Mouse (Mus musculus) heart, postnatal 25 days (tissue): ENCODE data around the gene Ltc4s. TPM values are rescaled to one million over a fixed set of nuclear protein-coding genes. Genes with fewer than 3 reads are reported as not detected.

Source experiments
- DNase-seq: peaks from one replicate; pipeline ENCODE4 v3.0.0; 2022; ENCODE audit warnings: low spot score
- intact Hi-C: fragments of 180-260 bp; cut with DNase I; formaldehyde crosslinking; loops from one replicate; pipeline ENCODE4 v1.15.1; 2025
- total RNA-seq, 2 experiments: library from RNA; stranded (reverse); gene quantifications; 2 replicates each; pipeline ENCODE4 v1.2.3; 2021

Ltc4s gene
- total RNA-seq, 2 experiments from 2014 or later = 4.8 to 7.8 TPM

DNA sequence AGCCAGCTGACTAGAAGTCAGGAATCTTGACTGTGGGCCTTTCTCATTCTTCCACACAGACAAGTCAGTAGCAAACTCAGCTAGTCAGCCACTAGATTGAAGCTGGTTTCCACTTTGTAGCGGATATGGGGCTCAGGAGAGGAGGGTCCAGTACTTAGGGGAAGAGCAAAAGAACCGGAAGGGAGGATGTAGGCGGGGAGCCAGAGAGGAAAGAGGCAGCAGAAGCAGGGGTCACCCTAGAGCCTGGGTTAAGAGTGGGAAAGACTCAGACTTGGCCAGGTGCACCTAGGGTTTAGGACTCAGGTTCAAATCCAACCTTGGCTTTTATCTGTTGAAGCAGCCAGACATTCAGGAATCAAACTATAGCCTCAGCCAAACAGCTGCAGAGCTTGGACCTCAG, 11.2 kb downstream of the Ltc4s start:
- no peak for DNase-seq
- intact Hi-C loops = loop anchor here (5.0 kb wide), 3 partner anchors 35 to 200 kb away; partner anchors contain the start of genes Rnf130 and Tbc1d9b

GRCm38 (mm10) chr11:50226406-50226805, 12.0 kb downstream of the Ltc4s start:
- intact Hi-C loops = loop anchor here (5.0 kb wide), 3 partner anchors 36 to 199 kb away; partner anchors contain the start of genes Rnf130 and Tbc1d9b
- no peak for DNase-seq

DNA sequence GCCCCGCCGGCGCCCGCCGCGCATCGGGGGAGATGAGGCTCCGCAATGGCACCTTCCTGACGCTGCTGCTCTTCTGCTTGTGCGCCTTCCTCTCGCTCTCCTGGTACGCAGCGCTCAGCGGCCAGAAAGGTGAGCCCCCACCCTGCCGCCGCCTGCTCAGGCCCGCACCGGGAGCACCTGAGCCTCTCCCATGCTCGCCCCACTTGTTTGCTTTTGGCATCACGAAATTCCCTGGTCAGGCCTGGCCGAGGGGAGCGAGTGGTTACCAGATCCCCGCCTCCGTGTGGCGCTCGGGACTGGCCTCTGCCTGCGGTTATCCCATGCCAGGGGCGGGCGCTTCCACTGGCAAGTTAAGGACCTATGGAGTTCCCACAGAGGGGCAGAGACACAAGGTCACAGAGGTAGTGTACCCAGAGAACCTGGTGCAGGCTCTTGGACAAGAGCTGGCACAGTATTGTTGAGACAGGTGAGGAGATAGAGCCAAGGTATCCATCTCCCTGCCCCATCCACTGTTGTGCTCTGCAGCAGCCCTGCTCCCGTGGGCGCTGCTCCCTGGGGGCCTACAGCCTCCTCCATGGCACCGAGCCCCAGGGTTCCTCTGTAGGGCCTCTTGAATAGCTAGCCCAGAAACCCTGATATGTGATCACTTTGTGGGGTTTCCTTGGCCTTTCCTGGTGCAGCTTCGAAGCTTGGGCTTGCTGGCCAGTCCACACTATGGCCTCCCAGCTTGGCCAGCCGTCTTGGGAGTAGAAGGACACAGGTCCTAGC, 12.6 kb downstream of the Ltc4s start:
- intact Hi-C loops = loop anchor here (1.0 to 5.0 kb wide), 5 partner anchors 12 to 198 kb away; partner anchors contain the start of genes Mrnip, Rnf130 and Tbc1d9b
- no peak for DNase-seq

GRCm38 (mm10) chr11:50224671-50225530, 13.5 kb downstream of the Ltc4s start:
- intact Hi-C loops = loop anchor here (1.0 to 5.0 kb wide), 5 partner anchors 12 to 198 kb away; partner anchors contain the start of genes Mrnip, Rnf130 and Tbc1d9b
- DNase-seq = peak; percentile 82

DNA sequence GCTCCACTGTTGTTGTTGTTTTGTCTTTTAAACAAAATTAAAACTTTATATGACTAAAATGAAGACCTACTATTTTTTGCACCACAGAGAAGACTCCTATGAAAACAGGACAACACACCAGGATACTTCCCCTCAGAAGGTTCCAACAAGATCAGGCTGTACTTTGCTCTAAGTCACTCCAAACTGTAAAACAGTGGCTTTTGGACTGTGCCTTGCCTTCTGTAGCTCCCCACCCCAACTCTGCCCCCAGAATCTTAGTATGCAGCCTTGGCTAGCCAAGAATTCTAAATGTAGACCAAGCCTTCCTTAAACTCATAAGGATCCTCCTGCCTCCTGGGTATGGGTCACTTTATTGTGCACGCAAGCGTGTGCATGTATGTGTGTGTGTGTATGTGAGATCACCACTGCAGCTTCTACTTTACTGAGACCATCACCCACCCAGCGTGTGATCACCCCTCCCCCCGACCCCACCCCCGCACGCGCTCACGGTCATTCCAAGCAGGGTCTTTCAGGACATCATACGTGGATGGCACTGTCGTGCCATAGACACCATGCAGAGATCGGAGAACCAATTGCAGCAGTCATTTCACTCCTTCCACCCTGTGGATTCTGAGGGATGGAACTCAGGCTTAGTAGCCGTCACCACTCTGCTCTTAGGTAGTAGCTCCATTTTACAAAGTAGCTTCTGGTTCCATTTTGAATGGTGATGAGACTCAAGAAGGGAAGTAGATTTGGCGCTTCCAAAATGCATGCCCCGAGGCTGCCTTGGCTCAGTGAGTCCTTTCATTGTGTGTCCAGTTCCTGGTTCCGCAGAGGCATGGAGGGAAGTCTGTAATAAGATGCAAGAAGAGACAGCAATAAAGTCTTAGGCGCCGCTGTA, 14.4 kb downstream of the Ltc4s start:
- no peak for DNase-seq
- intact Hi-C loops = loop anchor here (2.0 kb wide), 1 partner anchor 49 kb away; the partner anchor contains the start of gene Mrnip

- intact Hi-C loops = no loop called here
- DNase-seq = no peak
These were observed 15.7 kb downstream of the Ltc4s start for GRCm38 (mm10) chr11:50222559-50223276.

GRCm38 (mm10) chr11:50219833-50220232, 18.6 kb downstream of the Ltc4s start:
- no peak for DNase-seq
- intact Hi-C loops = no loop called here

- intact Hi-C loops = no loop called here
- no peak for DNase-seq
These were observed 20.6 kb downstream of the Ltc4s start for GRCm38 (mm10) chr11:50217811-50218210.

GRCm38 (mm10) chr11:50216724-50217366, 21.6 kb downstream of the Ltc4s start:
- DNase-seq = no peak
- intact Hi-C loops = no loop called here

- no peak for DNase-seq
- intact Hi-C loops = no loop called here
These were observed 22.8 kb downstream of the Ltc4s start for GRCm38 (mm10) chr11:50215633-50216032.

DNA sequence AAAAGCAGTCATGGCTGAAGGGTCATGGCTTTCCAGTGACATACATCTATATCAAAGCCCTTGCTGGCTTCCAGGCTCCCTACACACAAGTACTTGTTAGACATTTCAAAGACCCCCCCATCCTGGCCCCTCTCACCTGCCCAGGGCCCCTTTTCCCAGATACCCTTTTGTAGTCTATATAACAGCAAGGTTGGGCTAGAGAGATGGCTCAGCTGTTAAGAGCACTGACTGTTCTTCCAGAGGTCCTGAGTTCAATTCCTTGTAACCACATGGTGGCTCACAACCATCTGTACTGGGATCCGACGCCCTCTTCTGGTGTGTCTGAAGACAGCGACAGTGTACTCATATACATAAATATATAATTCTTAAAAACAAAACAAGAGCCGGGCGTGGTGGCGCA, 23.8 kb downstream of the Ltc4s start:
- intact Hi-C loops = no loop called here

DNA sequence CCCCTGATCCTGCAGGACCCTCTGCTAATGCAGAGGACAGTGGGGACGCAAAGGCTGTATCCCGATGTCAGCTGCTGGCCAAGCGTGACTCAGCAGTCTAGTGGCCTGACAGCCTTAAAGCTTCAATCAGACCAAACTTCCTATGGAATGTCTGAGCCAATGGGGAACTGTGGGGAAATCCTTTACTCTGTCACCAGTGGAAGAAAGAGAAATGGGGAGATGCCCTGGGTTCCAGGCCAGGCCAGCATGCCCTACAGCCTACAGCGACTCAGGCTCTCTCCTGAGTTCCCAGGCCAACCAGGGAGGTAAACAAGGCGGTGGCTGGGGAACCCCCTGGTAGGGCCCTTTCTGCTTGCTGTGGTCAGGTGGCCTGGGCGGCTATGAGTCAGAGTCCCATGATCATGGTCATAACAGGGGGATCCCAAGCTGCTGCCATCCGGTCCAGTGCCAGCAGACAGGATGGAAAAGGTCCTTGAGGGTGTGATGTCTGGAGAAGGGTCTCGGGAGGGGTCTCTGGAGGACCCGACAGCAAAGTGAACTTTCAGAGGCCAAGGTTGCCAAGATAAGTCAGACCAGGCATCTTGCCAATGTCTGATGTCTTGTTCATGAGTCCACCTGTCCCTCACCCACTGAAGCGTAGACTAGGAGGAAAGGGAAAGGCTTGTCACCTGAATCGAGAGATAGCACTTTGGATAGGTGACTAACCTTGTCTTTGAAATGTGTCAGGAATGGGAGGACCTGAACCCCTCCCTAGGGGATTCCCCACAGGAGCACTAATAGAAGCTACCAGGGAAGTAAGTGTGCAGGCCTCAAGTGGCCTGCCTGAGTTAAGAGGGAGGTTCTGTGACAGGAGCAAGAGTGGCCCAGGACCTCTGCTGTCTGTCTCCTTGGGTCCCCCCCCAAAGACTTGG, 25.3 kb downstream of the Ltc4s start:
- peak; percentile 81 for DNase-seq
- intact Hi-C loops = loop anchor here (1.0 kb wide), 1 partner anchor 12 kb away; no protein-coding TSS in a partner anchor

More for the DNA sequence above, 23.8 kb downstream of the Ltc4s start:
- no peak for DNase-seq

DNA sequence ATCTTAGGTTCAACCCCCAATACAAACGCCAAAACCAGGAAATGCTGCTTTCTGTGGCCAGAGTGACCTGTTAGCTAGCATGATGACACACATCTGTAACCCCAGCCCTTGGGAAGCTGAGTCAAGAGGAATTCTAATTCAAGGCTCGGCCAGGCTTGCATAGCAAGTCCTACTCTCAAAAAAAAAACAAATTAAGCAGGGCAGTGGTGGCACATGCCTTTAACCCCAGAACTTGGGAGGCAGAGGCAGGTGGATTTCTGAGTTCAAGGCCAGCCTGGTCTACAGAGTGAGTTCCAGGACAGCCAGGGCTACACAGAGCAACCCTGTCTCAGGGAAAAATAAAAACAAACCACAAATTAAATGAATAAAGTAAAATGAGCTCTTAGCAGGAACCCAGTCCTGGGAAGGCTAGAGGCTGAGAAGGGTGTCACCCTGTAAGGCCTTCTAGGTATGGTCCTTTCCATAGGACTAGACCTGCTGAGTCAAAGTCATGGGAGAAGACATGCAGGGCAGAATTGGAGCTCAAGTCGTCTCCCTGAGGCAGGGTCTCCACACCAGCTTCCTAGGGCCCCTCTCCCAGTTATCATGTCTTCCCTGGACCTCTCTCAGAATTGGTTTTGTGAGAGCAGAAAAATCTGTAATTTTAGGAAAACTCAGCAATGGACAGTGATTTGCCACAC, 26.2 kb downstream of the Ltc4s start:
- no peak for DNase-seq
- intact Hi-C loops = no loop called here

DNA sequence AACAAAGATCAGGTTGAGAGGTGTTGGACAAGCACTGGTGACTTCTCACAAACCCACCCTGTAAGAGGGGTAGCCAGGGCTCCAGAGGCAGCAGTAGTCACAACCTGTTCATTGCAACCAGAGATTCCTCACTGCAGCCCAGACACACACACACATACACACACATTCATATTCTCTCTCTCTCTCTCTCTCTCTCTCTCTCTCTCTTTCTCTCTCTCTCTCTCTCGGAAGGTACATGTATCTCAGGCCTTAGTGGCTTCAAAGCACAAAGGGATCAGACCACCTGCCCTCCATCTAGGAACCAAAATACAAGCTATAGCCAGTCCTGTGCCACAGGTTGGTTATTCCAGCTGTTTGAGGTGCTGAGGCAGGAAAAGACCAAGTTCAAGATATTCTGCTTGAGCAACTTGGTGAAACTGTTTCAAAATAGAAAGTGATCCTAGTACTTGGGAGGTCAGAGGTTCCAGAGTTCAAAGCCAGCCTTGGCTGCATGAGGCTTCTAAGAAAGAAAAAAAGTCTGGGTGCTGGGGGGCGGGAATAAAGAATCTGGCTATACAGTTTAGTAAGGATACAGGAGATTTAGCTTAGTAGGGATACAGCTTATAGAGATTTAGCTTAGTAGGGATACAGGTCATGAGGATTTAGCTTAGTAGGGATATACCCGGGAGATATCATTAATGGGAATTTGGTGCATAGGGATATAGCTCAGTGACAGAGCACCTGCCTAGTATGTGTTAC, 26.9 kb downstream of the Ltc4s start:
- intact Hi-C loops = no loop called here
- DNase-seq = no peak

- DNase-seq = peak; percentile 76
- intact Hi-C loops = no loop called here
These were observed 27.8 kb downstream of the Ltc4s start, which contains the start of the genes Sqstm1 and Mgat4b for GRCm38 (mm10) chr11:50210505-50211151. Sqstm1 (minus strand) TSS chr11:50210827. Mgat4b (plus strand) TSS chr11:50210890.

DNA sequence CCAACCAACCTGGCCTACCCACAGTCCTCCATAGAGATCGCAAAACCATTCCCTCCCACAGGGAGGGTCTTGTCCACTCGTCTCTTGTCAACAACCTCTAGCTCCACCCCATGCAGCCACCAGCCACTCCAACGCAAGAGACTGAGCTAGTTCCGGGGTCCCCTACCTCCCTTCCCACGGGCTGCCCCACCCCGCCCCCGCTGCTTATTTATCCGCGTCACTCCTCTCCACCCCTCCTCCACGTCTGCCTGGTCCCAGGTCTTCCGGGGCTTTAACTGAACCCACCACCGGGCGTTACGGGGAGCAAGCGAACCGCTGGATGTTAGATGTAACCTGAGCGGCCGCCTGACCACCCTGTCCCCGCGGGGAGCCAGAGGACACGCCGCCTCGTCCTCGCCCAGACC, 28.3 kb downstream of the Ltc4s start:
- DNase-seq = peak; percentile 83
- intact Hi-C loops = no loop called here
